Mouse (Mus musculus): ENCODE data around the gene Scgb3a1. TPM values are rescaled to one million over a fixed set of nuclear protein-coding genes. Genes with fewer than 3 reads are reported as not detected.

Scgb3a1 gene
- 0.38 TPM in 1 of 2 replicates, not detected in the other for polyA plus RNA-seq (2012; rRNA removed)

GRCm38 (mm10) chr11:49663310-49663709, at the start of gene Scgb3a1:
TSS of gene Scgb3a1 (plus strand) at chr11:49663610.
- TF ChIP-seq POLR2A (IDR thresholded peaks at IDR 0.05; ENCODE audit: control insufficient read depth, low read depth, low read length), result no peak
- no peak for TF ChIP-seq CTCF (IDR thresholded peaks at IDR 0.05; ENCODE audit: control insufficient read depth, insufficient read depth, insufficient replicate concordance, low read depth, low read length)
- Histone ChIP-seq H3K27me3 (ENCODE audit: control insufficient read depth, insufficient read depth, low read length) (no peaks in the 10 kb centered on the region), H3K4me1 (ENCODE audit: control insufficient read depth, insufficient read depth, low read length) (peaks cover 2% of the 10 kb centered on the region; the same call in 1 of the 2 replicates), H3K36me3 (ENCODE audit: control insufficient read depth, insufficient read depth, low read length) (no peaks in the 10 kb centered on the region), H3K4me3 (ENCODE audit: control insufficient read depth, low read depth, low read length) (peak within 1 kb of the TSS; percentile 6), H3K27ac (ENCODE audit: control insufficient read depth, insufficient read depth, low read depth, low read length) (no peak within 1 kb of the TSS)

- Histone ChIP-seq H3K27ac (ENCODE audit: control insufficient read depth, insufficient read depth, low read depth, low read length) (no peak overlapping the region), H3K4me3 (ENCODE audit: control insufficient read depth, low read depth, low read length) (no peak overlapping the region), H3K4me1 (ENCODE audit: control insufficient read depth, insufficient read depth, low read length) (no peaks in the 10 kb centered on the region; the same call in 1 of the 2 replicates), H3K36me3 (ENCODE audit: control insufficient read depth, insufficient read depth, low read length) (no peaks in the 10 kb centered on the region), H3K27me3 (ENCODE audit: control insufficient read depth, insufficient read depth, low read length) (no peaks in the 10 kb centered on the region)
- no peak for TF ChIP-seq CTCF (IDR thresholded peaks at IDR 0.05; ENCODE audit: control insufficient read depth, insufficient read depth, insufficient replicate concordance, low read depth, low read length)
- no peak for TF ChIP-seq POLR2A (IDR thresholded peaks at IDR 0.05; ENCODE audit: control insufficient read depth, low read depth, low read length)
These were observed 47.3 kb upstream of the Scgb3a1 start for GRCm38 (mm10) chr11:49615856-49616725.

GRCm38 (mm10) chr11:49618476-49618875, 44.9 kb upstream of the Scgb3a1 start:
- H3K4me1 ChIP-seq (ENCODE audit: control insufficient read depth, insufficient read depth, low read length), result no peaks in the 10 kb centered on the region; the same call in 1 of the 2 replicates
- H3K4me3 ChIP-seq (ENCODE audit: control insufficient read depth, low read depth, low read length), result no peak overlapping the region
- no peaks in the 10 kb centered on the region for H3K27me3 ChIP-seq (ENCODE audit: control insufficient read depth, insufficient read depth, low read length)
- H3K27ac ChIP-seq (ENCODE audit: control insufficient read depth, insufficient read depth, low read depth, low read length), result no peak overlapping the region
- no peak for TF ChIP-seq POLR2A (IDR thresholded peaks at IDR 0.05; ENCODE audit: control insufficient read depth, low read depth, low read length)
- TF ChIP-seq CTCF (IDR thresholded peaks at IDR 0.05; ENCODE audit: control insufficient read depth, insufficient read depth, insufficient replicate concordance, low read depth, low read length), result no peak
- H3K36me3 ChIP-seq (ENCODE audit: control insufficient read depth, insufficient read depth, low read length), result no peaks in the 10 kb centered on the region

- TF ChIP-seq POLR2A (IDR thresholded peaks at IDR 0.05; ENCODE audit: control insufficient read depth, low read depth, low read length) (no peak), CTCF (IDR thresholded peaks at IDR 0.05; ENCODE audit: control insufficient read depth, insufficient read depth, insufficient replicate concordance, low read depth, low read length) (no peak)
- Histone ChIP-seq H3K36me3 (ENCODE audit: control insufficient read depth, insufficient read depth, low read length) (no peaks in the 10 kb centered on the region), H3K27me3 (ENCODE audit: control insufficient read depth, insufficient read depth, low read length) (no peaks in the 10 kb centered on the region), H3K4me3 (ENCODE audit: control insufficient read depth, low read depth, low read length) (no peak overlapping the region), H3K27ac (ENCODE audit: control insufficient read depth, insufficient read depth, low read depth, low read length) (no peak overlapping the region), H3K4me1 (ENCODE audit: control insufficient read depth, insufficient read depth, low read length) (no peaks in the 10 kb centered on the region)
These were observed 41.5 kb upstream of the Scgb3a1 start for GRCm38 (mm10) chr11:49621953-49622352.

GRCm38 (mm10) chr11:49624156-49624555, 39.3 kb upstream of the Scgb3a1 start:
- Histone ChIP-seq H3K4me3 (ENCODE audit: control insufficient read depth, low read depth, low read length) (no peak overlapping the region), H3K27me3 (ENCODE audit: control insufficient read depth, insufficient read depth, low read length) (no peaks in the 10 kb centered on the region), H3K36me3 (ENCODE audit: control insufficient read depth, insufficient read depth, low read length) (no peaks in the 10 kb centered on the region), H3K27ac (ENCODE audit: control insufficient read depth, insufficient read depth, low read depth, low read length) (no peak overlapping the region), H3K4me1 (ENCODE audit: control insufficient read depth, insufficient read depth, low read length) (no peaks in the 10 kb centered on the region)
- TF ChIP-seq POLR2A (IDR thresholded peaks at IDR 0.05; ENCODE audit: control insufficient read depth, low read depth, low read length) (no peak), CTCF (IDR thresholded peaks at IDR 0.05; ENCODE audit: control insufficient read depth, insufficient read depth, insufficient replicate concordance, low read depth, low read length) (no peak)

- Histone ChIP-seq H3K27ac (ENCODE audit: control insufficient read depth, insufficient read depth, low read depth, low read length) (no peak overlapping the region), H3K4me3 (ENCODE audit: control insufficient read depth, low read depth, low read length) (no peak overlapping the region), H3K4me1 (ENCODE audit: control insufficient read depth, insufficient read depth, low read length) (no peaks in the 10 kb centered on the region), H3K27me3 (ENCODE audit: control insufficient read depth, insufficient read depth, low read length) (no peaks in the 10 kb centered on the region), H3K36me3 (ENCODE audit: control insufficient read depth, insufficient read depth, low read length) (no peaks in the 10 kb centered on the region)
- TF ChIP-seq POLR2A (IDR thresholded peaks at IDR 0.05; ENCODE audit: control insufficient read depth, low read depth, low read length), result no peak
- no peak for TF ChIP-seq CTCF (IDR thresholded peaks at IDR 0.05; ENCODE audit: control insufficient read depth, insufficient read depth, insufficient replicate concordance, low read depth, low read length)
These were observed 37.5 kb upstream of the Scgb3a1 start for GRCm38 (mm10) chr11:49625863-49626262.

GRCm38 (mm10) chr11:49626748-49627147, 36.7 kb upstream of the Scgb3a1 start:
- Histone ChIP-seq H3K27me3 (ENCODE audit: control insufficient read depth, insufficient read depth, low read length) (no peaks in the 10 kb centered on the region), H3K36me3 (ENCODE audit: control insufficient read depth, insufficient read depth, low read length) (no peaks in the 10 kb centered on the region), H3K4me3 (ENCODE audit: control insufficient read depth, low read depth, low read length) (no peak overlapping the region), H3K27ac (ENCODE audit: control insufficient read depth, insufficient read depth, low read depth, low read length) (no peak overlapping the region), H3K4me1 (ENCODE audit: control insufficient read depth, insufficient read depth, low read length) (no peaks in the 10 kb centered on the region)
- TF ChIP-seq POLR2A (IDR thresholded peaks at IDR 0.05; ENCODE audit: control insufficient read depth, low read depth, low read length), result no peak
- TF ChIP-seq CTCF (IDR thresholded peaks at IDR 0.05; ENCODE audit: control insufficient read depth, insufficient read depth, insufficient replicate concordance, low read depth, low read length), result no peak

Data from testis, adult 2 months (tissue).